Mouse (Mus musculus) erythroblast, adult 5-6 weeks (primary cell): Measurements from ENCODE around the gene Tnik. TPM values are rescaled to one million over a fixed set of nuclear protein-coding genes. Genes with fewer than 3 reads are reported as not detected.

ENCODE experiments used
- ATAC-seq: replicated peaks from 2 replicates; pipeline ENCODE4 v1.8.0; 2016; ENCODE audit warnings: moderate number of reproducible peaks, mild to moderate bottlenecking, moderate TSS enrichment, inconsistent platforms; ENCODE audit not compliant: poor library complexity, low FRiP score, severe bottlenecking
- total RNA-seq, 2 experiments: library from RNA; stranded (forward) in 1 of 2; stranded (reverse) in 1 of 2; fragments of 150-400 nt in 1 of 2; fragments of 200-764, 138-1000 nt in 1 of 2; gene quantifications; 2 replicates each; pipeline versions ENCODE4 v1.2.3 to v1.2.4; 2015 to 2017; ENCODE audit warnings: low replicate concordance in 2 of 2

The Tnik gene
- total RNA-seq, 2 experiments from 2014 or later = 0.19 to 2.2 TPM

GRCm38 (mm10) chr3:28682411-28682810 lies 419.4 kb downstream of the Tnik start:
- ATAC-seq = no peak

- no peak for ATAC-seq
Observed at GRCm38 (mm10) chr3:28685510-28685909, 422.5 kb downstream of the Tnik start.

- no peak for ATAC-seq
Observed at GRCm38 (mm10) chr3:28694811-28695210, 431.8 kb downstream of the Tnik start.

- ATAC-seq = no peak
Observed at GRCm38 (mm10) chr3:28695608-28696007, 432.6 kb downstream of the Tnik start.

GRCm38 (mm10) chr3:28696162-28696561 lies 433.1 kb downstream of the Tnik start:
- ATAC-seq = no peak

- no peak for ATAC-seq
Observed at GRCm38 (mm10) chr3:28697797-28698196, 434.8 kb downstream of the Tnik start, which contains the start of gene Slc2a2. TSS of gene Slc2a2 (plus strand) at chr3:28697903.

- no peak for ATAC-seq
Observed at GRCm38 (mm10) chr3:28699601-28700000, 436.6 kb downstream of the Tnik start.

GRCm38 (mm10) chr3:28705522-28706137 lies 442.6 kb downstream of the Tnik start:
- no peak for ATAC-seq

- ATAC-seq = no peak
Observed at GRCm38 (mm10) chr3:28706736-28707135, 443.7 kb downstream of the Tnik start.

- ATAC-seq = peak; percentile 70
Observed at GRCm38 (mm10) chr3:28709740-28710139, 446.7 kb downstream of the Tnik start.

GRCm38 (mm10) chr3:28713913-28714698 lies 451.1 kb downstream of the Tnik start:
- ATAC-seq = no peak

- no peak for ATAC-seq
Observed at GRCm38 (mm10) chr3:28718521-28718920, 455.5 kb downstream of the Tnik start.

GRCm38 (mm10) chr3:28721218-28721617 lies 458.2 kb downstream of the Tnik start:
- no peak for ATAC-seq

GRCm38 (mm10) chr3:28721838-28722237 lies 458.8 kb downstream of the Tnik start:
- ATAC-seq = no peak

GRCm38 (mm10) chr3:28722531-28722930 lies 459.5 kb downstream of the Tnik start:
- ATAC-seq = no peak

- no peak for ATAC-seq
Observed at GRCm38 (mm10) chr3:28723534-28723933, 460.5 kb downstream of the Tnik start.

GRCm38 (mm10) chr3:28725203-28725602 lies 462.2 kb downstream of the Tnik start:
- ATAC-seq = no peak
